Mouse (Mus musculus) neural tube, embryonic 13.5 days (tissue): ENCODE results near the gene Itpr3. TPM values are rescaled to one million over a fixed set of nuclear protein-coding genes. Genes with fewer than 3 reads are reported as not detected.

Experiments
- microRNA-seq: library from miRNA; unstranded; fragments of <30 nt; microRNA quantifications from one replicate; pipeline ENCODE4, GENCODE M21; 2016
- polyA plus RNA-seq: library from polyadenylated mRNA; unstranded; fragments of >200 nt; fragmentation: Nextera tagmentation; extraction: Ambion mirVana; gene quantifications from 2 replicates; pipeline ENCODE4 v1.2.1, GENCODE M21; 2015

Itpr3 gene
- polyA plus RNA-seq, 1 experiment from 2014 or later = 1.4 TPM

Small RNA genes lying within 50 kb of the gene (microRNA-seq; reads per million reads assigned to microRNA genes)
- gene Mir7677 = not detected

Other genes starting within 250 kb of the Itpr3 start
- 0.66 TPM in 1 of 2 replicates, not detected in the other for gene Nkx2-5, start 212.3 kb upstream of the Itpr3 start, polyA plus RNA-seq
- gene Kifc5b, start 140.2 kb upstream of the Itpr3 start, polyA plus RNA-seq = 2.5 and 3.2 TPM in 2 replicates
- 17.3 and 19.1 TPM in 2 replicates for gene Phf1, start 124.3 kb upstream of the Itpr3 start, polyA plus RNA-seq
- 141 and 147 TPM in 2 replicates for gene Cuta, start 117.7 kb upstream of the Itpr3 start, polyA plus RNA-seq
- 4.1 and 4.9 TPM in 2 replicates for gene Syngap1, start 116.1 kb upstream of the Itpr3 start, polyA plus RNA-seq
- gene Zbtb9, start 84.1 kb upstream of the Itpr3 start, polyA plus RNA-seq = 17.8 and 19.8 TPM in 2 replicates
- gene Bak1, start 28.3 kb upstream of the Itpr3 start, polyA plus RNA-seq = 2.8 and 3.3 TPM in 2 replicates
- gene Uqcc2, start 76.6 kb downstream of the Itpr3 start, polyA plus RNA-seq = 292 and 313 TPM in 2 replicates
- gene Ip6k3, start 110.5 kb downstream of the Itpr3 start, polyA plus RNA-seq = 0.18 and 0.61 TPM in 2 replicates
- gene Lemd2, start 147.2 kb downstream of the Itpr3 start, polyA plus RNA-seq = 16.2 and 18.6 TPM in 2 replicates